Mouse (Mus musculus) CD4-positive naive resting alpha-beta T cell, adult 57 days (primary cell): Measurements from ENCODE around the gene Fbxl16. TPM values are rescaled to one million over a fixed set of nuclear protein-coding genes. Genes with fewer than 3 reads are reported as not detected.

ENCODE experiments used
- total RNA-seq: library from RNA; stranded (reverse); gene quantifications from one replicate; pipeline ENCODE4 v1.2.4, GENCODE M21; 2023

Fbxl16 gene
- not detected for total RNA-seq

GRCm38 (mm10) chr17:25808789-25809605 lies at the start of gene Fbxl16:
Fbxl16 (plus strand) TSS chr17:25809085.

GRCm38 (mm10) chr17:25773549-25774120 lies 35.2 kb upstream of the Fbxl16 start, which contains the start of gene Narfl:
Narfl (plus strand) TSS chr17:25773776.

DNA sequence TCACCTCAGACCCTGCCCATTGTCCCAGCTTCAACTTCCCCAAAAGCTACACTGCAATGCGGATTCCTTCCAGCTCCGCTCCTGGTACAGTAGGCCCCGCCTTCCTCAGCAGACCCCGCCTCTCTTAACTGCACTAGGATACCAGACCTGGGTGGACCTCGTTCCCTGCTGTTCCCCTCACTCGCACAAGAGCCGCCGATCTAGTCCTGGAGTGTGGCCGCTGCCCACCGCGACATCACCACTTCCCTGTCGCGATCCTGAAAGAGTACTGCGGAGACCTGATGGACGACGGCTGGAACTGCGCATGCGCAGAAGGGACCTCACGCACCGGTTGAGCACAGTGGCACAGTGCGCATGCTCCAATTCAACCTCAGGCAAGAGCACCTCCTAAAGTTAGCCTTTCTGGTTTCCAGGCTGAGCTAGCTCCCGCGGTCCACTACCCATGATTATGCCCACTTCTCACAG lies 23.6 kb upstream of the Fbxl16 start, which contains the start of gene Haghl:
Gene Haghl (minus strand): TSS at position 393 of the 465 bp plus-strand sequence.

GRCm38 (mm10) chr17:25786280-25786679 lies 22.6 kb upstream of the Fbxl16 start, which contains the start of gene Ccdc78:
Ccdc78 (plus strand) TSS chr17:25786580.

GRCm38 (mm10) chr17:25792615-25793014 lies 16.3 kb upstream of the Fbxl16 start, which contains the start of gene Fam173a:
Fam173a (minus strand) TSS chr17:25792901.

GRCm38 (mm10) chr17:25795609-25796092 lies 13.2 kb upstream of the Fbxl16 start, which contains the start of gene AC134908.4:
AC134908.4 (minus strand) TSS chr17:25795659.

DNA sequence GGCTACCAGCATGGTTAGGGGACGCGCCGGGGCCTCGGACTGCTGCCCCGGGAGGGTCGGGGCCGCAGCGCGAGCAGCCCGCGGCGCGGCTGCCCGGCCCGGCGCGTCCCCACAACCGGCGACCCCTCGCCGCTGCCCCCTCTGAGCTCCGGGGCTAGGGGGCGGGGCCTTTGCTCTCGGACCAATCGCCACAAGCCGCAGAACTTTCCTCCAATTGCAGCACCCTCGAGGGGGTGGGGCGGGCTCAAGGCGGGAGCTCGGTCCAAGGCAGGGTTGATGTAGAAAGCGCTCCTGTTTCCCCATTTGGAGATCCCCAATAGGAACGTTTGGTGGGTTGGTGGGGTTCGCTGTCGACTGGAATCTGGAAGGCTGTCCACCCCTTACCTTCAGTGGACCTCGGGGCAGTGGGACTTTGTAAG lies 11.9 kb upstream of the Fbxl16 start, which contains the start of gene Metrn:
Gene Metrn (minus strand): TSS at position 186 of the 419 bp plus-strand sequence.

DNA sequence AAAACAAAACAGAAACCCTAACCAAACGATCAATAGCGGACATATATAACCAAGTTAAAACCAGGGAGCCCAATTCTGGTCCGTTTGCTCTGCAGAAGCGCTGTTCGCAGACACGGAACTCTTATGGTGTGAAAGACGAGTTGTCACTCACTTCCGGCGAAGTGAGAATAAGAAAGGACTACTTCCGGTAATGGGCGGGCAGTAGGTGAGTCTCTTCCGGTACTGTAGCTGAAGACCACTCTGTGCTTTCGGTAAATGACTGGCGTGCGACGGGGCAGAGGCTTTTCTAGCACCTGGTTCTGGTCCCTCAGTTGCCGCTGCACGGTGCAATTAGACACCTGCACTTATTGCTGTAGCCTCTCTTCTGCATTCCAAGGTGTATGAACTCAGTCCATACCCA lies 14.6 kb downstream of the Fbxl16 start, which contains the start of gene Wdr24:
Gene Wdr24 (plus strand): TSS at position 176 of the 400 bp plus-strand sequence.

DNA sequence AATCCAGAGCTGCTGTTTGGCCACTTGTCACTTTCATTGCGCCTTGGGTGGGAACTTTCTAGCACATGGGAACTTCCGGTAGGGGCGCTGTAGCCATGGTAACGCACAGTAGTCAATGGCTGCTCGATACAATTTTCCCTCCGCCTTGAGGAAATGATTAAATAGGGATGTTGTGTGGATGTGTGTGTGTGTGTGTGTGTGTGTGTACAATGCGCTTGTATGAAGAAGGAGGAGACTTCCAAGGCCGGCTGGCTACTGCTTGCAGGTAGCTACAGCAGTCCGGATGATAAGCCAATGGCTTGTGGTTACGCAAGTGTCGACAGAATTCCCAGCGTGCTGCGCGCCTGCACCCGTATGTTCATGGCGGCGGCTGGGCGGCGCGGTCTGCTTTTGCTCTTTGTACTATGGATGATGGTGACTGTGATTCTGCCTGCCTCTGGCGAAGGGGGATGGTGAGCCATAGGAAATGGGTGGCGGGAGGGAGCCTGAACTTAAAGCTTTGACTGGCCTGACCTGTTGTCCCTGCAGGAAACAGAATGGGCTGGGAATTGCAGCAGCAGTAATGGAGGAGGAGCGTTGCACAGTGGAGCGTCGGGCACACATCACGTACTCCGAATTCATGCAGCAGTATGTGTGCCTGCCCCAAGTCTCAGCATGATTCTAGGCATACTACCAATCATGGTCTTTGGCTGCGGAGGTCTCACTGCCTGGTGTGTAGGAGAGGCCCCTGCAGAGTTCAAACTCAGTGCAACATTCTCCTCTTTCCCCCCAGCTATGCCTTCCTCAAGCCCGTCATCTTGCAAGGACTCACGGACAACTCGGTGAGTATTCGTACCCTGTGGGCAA lies 20.1 kb downstream of the Fbxl16 start, which contains the start of gene Jmjd8:
Gene Jmjd8 (plus strand): TSS at position 156 of the 846 bp plus-strand sequence.

DNA sequence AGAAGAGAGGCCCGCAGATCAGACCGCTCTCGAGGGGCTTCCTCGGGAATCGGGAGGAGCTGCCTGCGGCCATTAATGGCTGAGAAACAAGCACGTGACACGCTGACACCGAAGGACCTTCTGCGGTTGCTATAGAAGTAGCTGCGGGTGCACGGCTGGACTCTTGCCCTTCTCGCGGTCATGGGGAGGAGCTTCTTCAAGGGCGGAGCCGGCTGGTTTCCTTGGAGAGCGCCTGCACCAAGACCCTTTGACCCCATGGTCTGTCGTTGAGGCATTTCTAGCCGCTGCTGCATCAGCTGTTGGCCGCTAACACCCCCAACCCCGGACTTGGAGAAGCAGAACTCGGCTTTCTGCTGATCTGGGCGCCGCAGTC lies 24.4 kb downstream of the Fbxl16 start, which contains the start of gene Stub1:
Gene Stub1 (minus strand): TSS at position 114 of the 373 bp plus-strand sequence.

DNA sequence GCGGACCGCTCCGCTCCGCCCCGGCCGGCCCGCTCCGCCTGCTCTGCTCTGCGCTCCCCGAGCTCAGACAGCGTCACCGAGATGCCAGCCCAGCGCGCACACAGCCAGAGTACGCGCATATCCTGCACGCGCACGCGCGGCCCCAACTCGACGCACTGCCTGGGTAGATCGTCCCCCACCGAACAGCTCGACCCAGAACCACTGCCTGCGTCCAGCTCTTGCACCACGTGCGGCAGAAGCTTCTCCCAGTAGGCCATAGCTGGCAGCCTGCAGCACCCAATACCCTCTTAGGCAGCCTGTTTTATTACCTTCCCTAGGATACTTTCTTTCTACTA lies 28.2 kb downstream of the Fbxl16 start, which contains the start of gene Rhbdl1:
Gene Rhbdl1 (minus strand): TSS at position 220 of the 335 bp plus-strand sequence.

GRCm38 (mm10) chr17:25841117-25841880 lies 32.4 kb downstream of the Fbxl16 start, which contains the start of gene Gm20683:
Gm20683 (minus strand) TSS chr17:25841763.

GRCm38 (mm10) chr17:25844396-25844901 lies 35.6 kb downstream of the Fbxl16 start, which contains the start of gene Rhot2:
Rhot2 (minus strand) TSS chr17:25844851.

DNA sequence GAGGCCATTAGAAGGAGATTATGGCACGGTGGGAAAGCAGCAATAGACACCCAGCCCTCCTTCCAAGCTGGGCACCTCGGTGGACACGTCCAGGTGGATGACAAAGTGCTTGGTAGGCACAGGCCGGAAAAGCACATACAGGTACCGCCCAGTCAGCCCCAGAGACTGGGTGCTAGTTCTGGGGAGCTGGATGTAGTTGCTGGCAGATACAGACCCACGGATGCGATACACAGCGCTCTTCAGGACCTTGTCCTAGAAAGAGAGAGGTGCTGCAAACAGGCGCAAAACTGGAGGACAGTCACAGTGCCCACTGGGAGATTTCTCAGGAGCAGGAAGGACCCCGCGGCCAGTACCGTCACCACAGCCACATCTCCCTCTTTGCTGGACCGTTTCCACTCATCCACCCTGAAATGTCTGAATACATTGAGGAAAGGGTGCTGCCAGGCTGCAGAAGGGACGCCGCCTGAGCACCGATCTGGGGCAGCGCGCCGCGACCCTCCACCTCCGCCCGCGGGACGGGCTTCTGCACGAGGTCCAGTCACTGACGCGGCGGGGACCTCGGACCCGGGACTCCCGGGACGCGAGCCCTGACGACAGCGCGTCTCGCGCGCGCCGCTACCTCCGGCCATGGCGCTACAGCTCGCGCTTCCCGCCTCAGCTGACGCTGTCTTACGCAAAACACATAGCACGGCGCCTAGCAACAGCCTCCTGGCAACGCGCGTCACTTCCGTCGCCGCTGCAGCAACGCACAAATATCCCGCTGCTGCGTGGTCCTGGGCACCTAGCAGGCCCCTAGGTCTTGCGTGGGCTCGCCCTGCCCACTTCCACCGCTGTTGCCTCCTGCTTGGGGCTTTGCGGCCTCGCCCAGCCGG lies 52.2 kb downstream of the Fbxl16 start, which contains the start of gene Wdr90:
Gene Wdr90 (minus strand): TSS at position 670 of the 872 bp plus-strand sequence.

DNA sequence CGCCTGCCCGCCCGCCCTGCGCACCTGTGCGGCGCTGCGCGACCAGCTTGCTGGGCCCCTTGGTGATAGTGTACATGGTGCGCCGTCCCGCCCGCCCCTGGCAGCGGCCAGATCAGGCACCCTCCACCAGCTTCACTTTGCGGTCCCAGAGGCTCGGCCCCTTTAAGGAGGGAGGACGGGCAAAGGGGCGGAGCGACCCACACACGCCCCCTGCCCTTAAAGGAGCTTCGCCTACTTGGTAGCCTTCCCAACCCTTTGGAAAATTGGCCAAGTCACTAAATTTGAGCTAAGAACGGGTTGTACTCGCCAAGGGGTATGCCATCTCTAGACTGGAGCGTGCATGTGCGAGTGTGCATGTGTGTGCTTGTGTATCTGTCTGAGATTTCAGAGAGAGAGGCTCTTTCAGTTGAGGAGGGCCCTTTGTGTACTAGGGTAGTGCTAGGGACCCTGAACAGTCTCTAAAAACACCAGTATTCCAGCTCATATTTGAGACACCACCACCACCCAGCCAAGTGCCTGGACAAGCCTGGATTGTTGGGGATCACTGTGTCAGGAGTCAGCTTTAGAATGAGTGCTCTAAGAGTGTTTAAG lies 59.8 kb downstream of the Fbxl16 start, which contains the start of gene Mcrip2:
Gene Mcrip2 (minus strand): TSS at position 164 of the 591 bp plus-strand sequence.

